Mouse (Mus musculus): ENCODE data around the gene Sox13. TPM values are rescaled to one million over a fixed set of nuclear protein-coding genes. Genes with fewer than 3 reads are reported as not detected.

Sox13 gene
- polyA plus RNA-seq (2014; fragmentation: Nextera tagmentation; extraction: Ambion mirVana): 5.7 and 6.0 TPM in 2 replicates

- under 1% methylated on average over 89 of the region's 128 CpGs for WGBS
- DNase-seq (ENCODE audit: low spot score) (peak; percentile 82), ATAC-seq (ENCODE audit: insufficient number of reproducible peaks, low FRiP score, low TSS enrichment, low read depth) (0 out of 2 replicates have a peak, but pooled peaks have one; percentile 36)
- Histone ChIP-seq H3K9ac (ENCODE audit: low read length) (peak within 1 kb of the TSS; percentile 84), H3K4me1 (ENCODE audit: control insufficient read depth, insufficient read depth, low read length) (peaks cover 9% of the 10 kb centered on the region; the same call in 1 of the 2 replicates), H3K36me3 (ENCODE audit: control insufficient read depth, insufficient read depth, low read length) (no peaks in the 10 kb centered on the region), H3K4me3 (ENCODE audit: low read depth, low read length) (peak within 1 kb of the TSS; percentile 74), H3K27ac (replicated peaks; ENCODE audit: low read depth, low read length) (peak within 1 kb of the TSS; percentile 85), H3K4me2 (ENCODE audit: low read depth, severe bottlenecking) (peak within 1 kb of the TSS; percentile 99), H3K9me3 (ENCODE audit: control insufficient read depth, low read length) (no peaks in the 10 kb centered on the region), H3K27me3 (ENCODE audit: control insufficient read depth, insufficient read depth, low read length) (no peaks in the 10 kb centered on the region)
These were observed at the start of gene Sox13 for GRCm38 (mm10) chr1:133423543-133424480. TSS of gene Sox13 (minus strand) at chr1:133424377.

DNA sequence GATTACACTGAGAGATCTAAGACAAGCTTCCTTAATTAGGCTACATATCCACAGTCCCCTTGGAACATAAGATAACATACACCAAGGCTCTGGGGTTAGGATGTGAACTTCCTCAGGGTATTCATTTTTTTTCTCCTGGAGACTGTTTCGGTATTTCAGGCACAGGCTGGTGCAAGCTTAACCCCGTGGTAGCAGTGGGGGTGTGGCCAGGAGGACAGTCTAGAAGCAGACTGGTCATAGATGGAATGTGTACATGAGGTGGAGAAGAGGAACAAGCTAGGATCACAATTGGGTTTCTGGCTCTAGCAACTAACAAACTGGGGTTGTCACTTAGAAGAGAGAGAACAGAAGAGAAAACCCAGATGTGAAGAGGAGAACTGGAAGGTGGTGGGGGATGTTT is 47.4 kb upstream of the Sox13 start:
- 0 out of 2 replicates have a peak, but pooled peaks cover 5% of the 10 kb centered on the region for H3K4me1 ChIP-seq (ENCODE audit: control insufficient read depth, insufficient read depth, low read length)
- no peaks in the 10 kb centered on the region for H3K9me3 ChIP-seq (ENCODE audit: control insufficient read depth, low read length)
- WGBS: 52% methylated on average over 2 of the region's 2 CpGs
- H3K4me3 ChIP-seq (ENCODE audit: low read depth, low read length): no peak overlapping the region
- no peak overlapping the region for H3K9ac ChIP-seq (ENCODE audit: low read length)
- no peak overlapping the region for H3K27ac ChIP-seq (replicated peaks; ENCODE audit: low read depth, low read length)
- DNase-seq (ENCODE audit: low spot score) (no peak), ATAC-seq (ENCODE audit: insufficient number of reproducible peaks, low FRiP score, low TSS enrichment, low read depth) (no peak)
- H3K4me2 ChIP-seq (ENCODE audit: low read depth, severe bottlenecking): no peak overlapping the region
- no peaks in the 10 kb centered on the region for H3K27me3 ChIP-seq (ENCODE audit: control insufficient read depth, insufficient read depth, low read length)
- no peaks in the 10 kb centered on the region for H3K36me3 ChIP-seq (ENCODE audit: control insufficient read depth, insufficient read depth, low read length)

DNA sequence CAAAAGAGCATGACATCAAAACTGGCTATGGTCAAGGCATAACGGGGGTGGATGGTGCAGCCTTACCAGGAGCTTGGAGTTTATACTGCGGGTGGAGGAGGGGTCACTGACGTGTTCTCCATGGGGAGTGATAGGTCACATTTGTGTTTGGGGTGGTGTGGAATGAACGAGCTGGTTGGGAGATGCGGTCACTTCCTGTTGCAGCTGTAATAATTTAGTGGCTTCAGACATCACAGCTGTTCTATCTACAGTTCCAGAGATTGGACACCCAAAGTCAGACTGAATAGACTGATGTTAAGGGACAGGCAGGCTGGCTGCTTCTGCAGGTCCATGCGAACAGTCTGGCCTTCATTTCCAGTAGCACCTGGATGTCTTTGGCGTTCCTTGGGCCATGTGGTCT is 46.9 kb upstream of the Sox13 start:
- H3K27me3 ChIP-seq (ENCODE audit: control insufficient read depth, insufficient read depth, low read length): no peaks in the 10 kb centered on the region
- no peak overlapping the region for H3K9ac ChIP-seq (ENCODE audit: low read length)
- no peak overlapping the region for H3K4me2 ChIP-seq (ENCODE audit: low read depth, severe bottlenecking)
- H3K27ac ChIP-seq (replicated peaks; ENCODE audit: low read depth, low read length): no peak overlapping the region
- H3K4me3 ChIP-seq (ENCODE audit: low read depth, low read length): no peak overlapping the region
- WGBS: 61% methylated on average over 7 of the region's 7 CpGs
- DNase-seq (ENCODE audit: low spot score): no peak
- no peaks in the 10 kb centered on the region for H3K36me3 ChIP-seq (ENCODE audit: control insufficient read depth, insufficient read depth, low read length)
- H3K9me3 ChIP-seq (ENCODE audit: control insufficient read depth, low read length): no peaks in the 10 kb centered on the region
- 0 out of 2 replicates have a peak, but pooled peaks cover 5% of the 10 kb centered on the region for H3K4me1 ChIP-seq (ENCODE audit: control insufficient read depth, insufficient read depth, low read length)
- no peak for ATAC-seq (ENCODE audit: insufficient number of reproducible peaks, low FRiP score, low TSS enrichment, low read depth)

- H3K9me3 ChIP-seq (ENCODE audit: control insufficient read depth, low read length): no peaks in the 10 kb centered on the region
- DNase-seq (ENCODE audit: low spot score) (no peak), ATAC-seq (ENCODE audit: insufficient number of reproducible peaks, low FRiP score, low TSS enrichment, low read depth) (no peak)
- H3K27ac ChIP-seq (replicated peaks; ENCODE audit: low read depth, low read length): no peak overlapping the region
- no peaks in the 10 kb centered on the region for H3K27me3 ChIP-seq (ENCODE audit: control insufficient read depth, insufficient read depth, low read length)
- no peak overlapping the region for H3K9ac ChIP-seq (ENCODE audit: low read length)
- 0 out of 2 replicates have a peak, but pooled peaks cover 5% of the 10 kb centered on the region for H3K4me1 ChIP-seq (ENCODE audit: control insufficient read depth, insufficient read depth, low read length)
- H3K4me2 ChIP-seq (ENCODE audit: low read depth, severe bottlenecking): no peak overlapping the region
- H3K36me3 ChIP-seq (ENCODE audit: control insufficient read depth, insufficient read depth, low read length): no peaks in the 10 kb centered on the region
- H3K4me3 ChIP-seq (ENCODE audit: low read depth, low read length): no peak overlapping the region
- 64% methylated on average over 10 of the region's 10 CpGs for WGBS
These were observed 46.3 kb upstream of the Sox13 start for GRCm38 (mm10) chr1:133470242-133471025.

DNA sequence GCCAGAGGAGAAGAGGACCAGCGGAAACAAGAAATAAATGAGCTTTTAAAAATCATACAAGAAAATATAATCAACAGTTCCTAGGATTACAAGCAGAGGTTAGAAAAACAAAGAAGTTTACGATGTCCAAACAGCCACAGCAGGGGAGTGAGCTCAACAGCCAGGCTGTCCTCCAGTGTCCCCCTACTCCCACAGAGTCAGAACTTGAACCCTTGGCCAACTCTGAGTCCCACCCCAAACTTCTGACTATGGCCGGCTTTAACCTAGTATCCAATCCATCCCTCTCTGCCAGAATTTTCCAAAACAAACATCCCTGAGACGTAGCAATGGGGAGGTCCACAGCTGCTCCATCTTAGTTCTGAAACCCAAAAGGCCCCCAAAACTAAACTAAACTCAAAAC is 45.0 kb upstream of the Sox13 start:
- DNase-seq (ENCODE audit: low spot score): no peak
- Histone ChIP-seq H3K4me2 (ENCODE audit: low read depth, severe bottlenecking) (no peak overlapping the region), H3K36me3 (ENCODE audit: control insufficient read depth, insufficient read depth, low read length) (no peaks in the 10 kb centered on the region), H3K4me3 (ENCODE audit: low read depth, low read length) (no peak overlapping the region), H3K4me1 (ENCODE audit: control insufficient read depth, insufficient read depth, low read length) (0 out of 2 replicates have a peak, but pooled peaks cover 5% of the 10 kb centered on the region), H3K27me3 (ENCODE audit: control insufficient read depth, insufficient read depth, low read length) (no peaks in the 10 kb centered on the region), H3K27ac (replicated peaks; ENCODE audit: low read depth, low read length) (no peak overlapping the region), H3K9me3 (ENCODE audit: control insufficient read depth, low read length) (no peaks in the 10 kb centered on the region), H3K9ac (ENCODE audit: low read length) (no peak overlapping the region)
- 76% methylated on average over 4 of the region's 4 CpGs for WGBS
- no peak for ATAC-seq (ENCODE audit: insufficient number of reproducible peaks, low FRiP score, low TSS enrichment, low read depth)

GRCm38 (mm10) chr1:133468751-133469150 is 44.6 kb upstream of the Sox13 start:
- Histone ChIP-seq H3K27me3 (ENCODE audit: control insufficient read depth, insufficient read depth, low read length) (no peaks in the 10 kb centered on the region), H3K27ac (replicated peaks; ENCODE audit: low read depth, low read length) (no peak overlapping the region), H3K4me3 (ENCODE audit: low read depth, low read length) (no peak overlapping the region), H3K9ac (ENCODE audit: low read length) (no peak overlapping the region), H3K4me2 (ENCODE audit: low read depth, severe bottlenecking) (no peak overlapping the region), H3K4me1 (ENCODE audit: control insufficient read depth, insufficient read depth, low read length) (0 out of 2 replicates have a peak, but pooled peaks cover 5% of the 10 kb centered on the region), H3K36me3 (ENCODE audit: control insufficient read depth, insufficient read depth, low read length) (no peaks in the 10 kb centered on the region), H3K9me3 (ENCODE audit: control insufficient read depth, low read length) (no peaks in the 10 kb centered on the region)
- no peak for DNase-seq (ENCODE audit: low spot score)
- ATAC-seq (ENCODE audit: insufficient number of reproducible peaks, low FRiP score, low TSS enrichment, low read depth): no peak
- 30% methylated on average over 6 of the region's 6 CpGs for WGBS

DNA sequence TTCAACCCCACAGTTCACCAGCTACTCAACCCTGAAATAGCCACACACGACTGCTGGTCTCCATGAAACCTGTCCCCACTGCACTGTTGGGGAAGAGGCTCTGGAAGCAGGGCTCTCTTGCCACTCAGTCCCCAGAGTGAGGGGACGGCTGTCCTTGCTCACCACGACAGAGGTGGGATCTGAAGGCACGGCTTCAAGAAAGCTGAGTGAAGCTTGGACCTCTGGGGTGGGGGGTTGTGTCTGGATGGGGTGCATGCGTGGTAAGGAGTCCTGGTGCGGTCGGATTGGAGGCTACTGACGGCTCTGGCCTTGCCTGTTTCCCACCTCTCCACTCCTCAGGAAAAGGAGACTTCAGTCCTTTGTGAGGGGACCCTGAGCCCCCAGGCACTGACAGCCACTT is 43.7 kb upstream of the Sox13 start:
- H3K9me3 ChIP-seq (ENCODE audit: control insufficient read depth, low read length): no peaks in the 10 kb centered on the region
- 0 out of 2 replicates have a peak, but pooled peaks cover 5% of the 10 kb centered on the region for H3K4me1 ChIP-seq (ENCODE audit: control insufficient read depth, insufficient read depth, low read length)
- no peak for ATAC-seq (ENCODE audit: insufficient number of reproducible peaks, low FRiP score, low TSS enrichment, low read depth)
- no peak overlapping the region; the same call in 1 of the 2 replicates for H3K27ac ChIP-seq (replicated peaks; ENCODE audit: low read depth, low read length)
- 64% methylated on average over 8 of the region's 8 CpGs for WGBS
- H3K36me3 ChIP-seq (ENCODE audit: control insufficient read depth, insufficient read depth, low read length): no peaks in the 10 kb centered on the region
- no peak overlapping the region for H3K9ac ChIP-seq (ENCODE audit: low read length)
- no peak for DNase-seq (ENCODE audit: low spot score)
- no peak overlapping the region for H3K4me3 ChIP-seq (ENCODE audit: low read depth, low read length)
- no peak overlapping the region for H3K4me2 ChIP-seq (ENCODE audit: low read depth, severe bottlenecking)
- no peaks in the 10 kb centered on the region for H3K27me3 ChIP-seq (ENCODE audit: control insufficient read depth, insufficient read depth, low read length)

GRCm38 (mm10) chr1:133463138-133463537 is 39.0 kb upstream of the Sox13 start:
- DNase-seq (ENCODE audit: low spot score) (no peak), ATAC-seq (ENCODE audit: insufficient number of reproducible peaks, low FRiP score, low TSS enrichment, low read depth) (no peak)
- H3K4me2 ChIP-seq (ENCODE audit: low read depth, severe bottlenecking): no peak overlapping the region
- no peak overlapping the region for H3K4me3 ChIP-seq (ENCODE audit: low read depth, low read length)
- no peaks in the 10 kb centered on the region; the same call in 1 of the 2 replicates for H3K9me3 ChIP-seq (ENCODE audit: control insufficient read depth, low read length)
- no peaks in the 10 kb centered on the region for H3K27me3 ChIP-seq (ENCODE audit: control insufficient read depth, insufficient read depth, low read length)
- no peak overlapping the region for H3K27ac ChIP-seq (replicated peaks; ENCODE audit: low read depth, low read length)
- H3K9ac ChIP-seq (ENCODE audit: low read length): no peak overlapping the region
- H3K36me3 ChIP-seq (ENCODE audit: control insufficient read depth, insufficient read depth, low read length): no peaks in the 10 kb centered on the region
- WGBS: 92% methylated on average over 5 of the region's 5 CpGs
- no peaks in the 10 kb centered on the region for H3K4me1 ChIP-seq (ENCODE audit: control insufficient read depth, insufficient read depth, low read length)

All from limb, embryonic 11.5 days (tissue).